Mouse (Mus musculus): ENCODE data around the gene H1f0. TPM values are rescaled to one million over a fixed set of nuclear protein-coding genes. Genes with fewer than 3 reads are reported as not detected.
"Not testable (repeated sequence)": the region's sequence is repeated elsewhere in the genome, so short reads cannot be mapped to it uniquely, and the experiment has no call there.

Gene H1f0
- polyA plus RNA-seq, 1 experiment = 96.0 TPM

- WGBS = 1% methylated on average over 52 of the region's 52 CpGs
- DNase-seq (ENCODE audit: low read depth, low spot score) = peak; percentile 94
These were observed 2.5 kb downstream of the H1f0 start for GRCm38 (mm10) chr15:79030551-79031435.

- WGBS = 90% methylated on average over 5 of the region's 5 CpGs
- not testable (repeated sequence) for DNase-seq (ENCODE audit: low read depth, low spot score)
These were observed 3.7 kb downstream of the H1f0 start for GRCm38 (mm10) chr15:79031908-79032307.

GRCm38 (mm10) chr15:79037913-79038328 is 9.7 kb downstream of the H1f0 start:
- WGBS = 4% methylated on average over 14 of the region's 14 CpGs
- DNase-seq (ENCODE audit: low read depth, low spot score) = no peak

GRCm38 (mm10) chr15:79038331-79038730 is 10.1 kb downstream of the H1f0 start:
- 61% methylated on average over 10 of the region's 10 CpGs for WGBS
- no peak for DNase-seq (ENCODE audit: low read depth, low spot score)

- DNase-seq (ENCODE audit: low read depth, low spot score) = peak; percentile 83
- 11% methylated on average over 7 of the region's 7 CpGs for WGBS
These were observed 10.6 kb downstream of the H1f0 start for GRCm38 (mm10) chr15:79038853-79039252.

GRCm38 (mm10) chr15:79040501-79041416 is 12.5 kb downstream of the H1f0 start:
- no peak for DNase-seq (ENCODE audit: low read depth, low spot score)
- 15% methylated on average over 24 of the region's 24 CpGs for WGBS

GRCm38 (mm10) chr15:79041585-79041984 is 13.3 kb downstream of the H1f0 start, which contains the start of gene Galr3:
Gene Galr3 (plus strand): TSS chr15:79041885.
- DNase-seq (ENCODE audit: low read depth, low spot score) = no peak
- WGBS = 70% methylated on average over 6 of the region's 6 CpGs

GRCm38 (mm10) chr15:79042721-79043491 is 14.7 kb downstream of the H1f0 start:
- no peak for DNase-seq (ENCODE audit: low read depth, low spot score)
- under 1% methylated on average over 105 of the region's 105 CpGs for WGBS

- no peak for DNase-seq (ENCODE audit: low read depth, low spot score)
- WGBS = 15% methylated on average over 4 of the region's 4 CpGs
These were observed 16.6 kb downstream of the H1f0 start for GRCm38 (mm10) chr15:79044837-79045236.

- 64% methylated on average over 4 of the region's 4 CpGs for WGBS
- DNase-seq (ENCODE audit: low read depth, low spot score) = no peak
These were observed 19.9 kb downstream of the H1f0 start for GRCm38 (mm10) chr15:79048186-79048585.

- 80% methylated on average over 9 of the region's 9 CpGs for WGBS
These were observed 22.1 kb downstream of the H1f0 start for GRCm38 (mm10) chr15:79050160-79050845.

GRCm38 (mm10) chr15:79050964-79051363 is 22.7 kb downstream of the H1f0 start:
- DNase-seq (ENCODE audit: low read depth, low spot score) = no peak
- WGBS = 46% methylated on average over 2 of the region's 2 CpGs

More at GRCm38 (mm10) chr15:79050160-79050845, 22.1 kb downstream of the H1f0 start:
- no peak for DNase-seq (ENCODE audit: low read depth, low spot score)

- no peak for DNase-seq (ENCODE audit: low read depth, low spot score)
- 47% methylated on average over 13 of the region's 13 CpGs for WGBS
These were observed 23.5 kb downstream of the H1f0 start for GRCm38 (mm10) chr15:79051461-79052360.

GRCm38 (mm10) chr15:79052366-79052765 is 24.1 kb downstream of the H1f0 start:
- 98% methylated on average over 2 of the region's 2 CpGs for WGBS
- no peak for DNase-seq (ENCODE audit: low read depth, low spot score)

GRCm38 (mm10) chr15:79056601-79057000 is 28.4 kb downstream of the H1f0 start:
- DNase-seq (ENCODE audit: low read depth, low spot score) = no peak
- WGBS = 92% methylated on average over 7 of the region's 7 CpGs

- no peak for DNase-seq (ENCODE audit: low read depth, low spot score)
- WGBS = 97% methylated on average over 6 of the region's 6 CpGs
These were observed 29.6 kb downstream of the H1f0 start for GRCm38 (mm10) chr15:79057850-79058249.

- WGBS = 62% methylated on average over 14 of the region's 14 CpGs
- no peak for DNase-seq (ENCODE audit: low read depth, low spot score)
These were observed 32.8 kb downstream of the H1f0 start for GRCm38 (mm10) chr15:79060887-79061565.
